Mouse (Mus musculus) cerebellum, adult 2 months (tissue): ENCODE results near the gene Gnao1. TPM values are rescaled to one million over a fixed set of nuclear protein-coding genes. Genes with fewer than 3 reads are reported as not detected.

Experiments used
- DNase-seq, 2 experiments: peaks; one replicate each; pipeline ENCODE4 v3.0.0; 2021
- H3K27ac ChIP-seq: fragments of 200-500 bp; 2 replicates; pipeline ENCODE4 v1.5.1; 2012; ENCODE audit warnings: low read length, control low read depth, inconsistent platforms; ENCODE audit not compliant: insufficient read depth
- H3K27me3 ChIP-seq: fragments of 200-500 bp; 2 replicates; pipeline ENCODE4 v1.6.1; 2012; ENCODE audit warnings: inconsistent platforms, mild to moderate bottlenecking, low read length, moderate library complexity; ENCODE audit not compliant: control insufficient read depth, insufficient read depth
- H3K4me1 ChIP-seq: fragments of 200-500 bp; 2 replicates; pipeline ENCODE4 v1.6.1; 2011; ENCODE audit warnings: low read length; ENCODE audit not compliant: control insufficient read depth, insufficient read depth
- H3K4me3 ChIP-seq: fragments of 200-500 bp; replicated peaks from 2 replicates; pipeline ENCODE3; 2011; ENCODE audit warnings: mild to moderate bottlenecking, low read depth, low read length, control low read depth; ENCODE audit not compliant: insufficient read depth
- CTCF ChIP-seq: fragments of 200-500 bp; IDR thresholded peaks from 2 replicates; pipeline ENCODE4 v1.5.1; 2011; ENCODE audit warnings: low read depth, mild to moderate bottlenecking, control low read depth, low read length, moderate library complexity, borderline replicate concordance; ENCODE audit not compliant: insufficient read depth
- POLR2A ChIP-seq: fragments of 200-500 bp; IDR thresholded peaks from 2 replicates; pipeline ENCODE4 v1.6.1; 2011; ENCODE audit warnings: low read length, control low read depth, borderline replicate concordance; ENCODE audit not compliant: insufficient read depth
- WGBS: fragments of 180-500 bp; shearing (Covaris S2); methylation state at CpG from one replicate; pipeline ENCODE4 v1.1.7; 2018; 5-methylcytosine and 5-hydroxymethylcytosine counted together
- polyA plus RNA-seq: library from polyadenylated mRNA; depleted of rRNA; stranded (reverse); fragments of >200 nt; gene quantifications from 2 replicates; pipeline ENCODE4 v1.2.3, GENCODE M21; 2012

Gene Gnao1
- polyA plus RNA-seq, 1 experiment, result 345 TPM

DNA sequence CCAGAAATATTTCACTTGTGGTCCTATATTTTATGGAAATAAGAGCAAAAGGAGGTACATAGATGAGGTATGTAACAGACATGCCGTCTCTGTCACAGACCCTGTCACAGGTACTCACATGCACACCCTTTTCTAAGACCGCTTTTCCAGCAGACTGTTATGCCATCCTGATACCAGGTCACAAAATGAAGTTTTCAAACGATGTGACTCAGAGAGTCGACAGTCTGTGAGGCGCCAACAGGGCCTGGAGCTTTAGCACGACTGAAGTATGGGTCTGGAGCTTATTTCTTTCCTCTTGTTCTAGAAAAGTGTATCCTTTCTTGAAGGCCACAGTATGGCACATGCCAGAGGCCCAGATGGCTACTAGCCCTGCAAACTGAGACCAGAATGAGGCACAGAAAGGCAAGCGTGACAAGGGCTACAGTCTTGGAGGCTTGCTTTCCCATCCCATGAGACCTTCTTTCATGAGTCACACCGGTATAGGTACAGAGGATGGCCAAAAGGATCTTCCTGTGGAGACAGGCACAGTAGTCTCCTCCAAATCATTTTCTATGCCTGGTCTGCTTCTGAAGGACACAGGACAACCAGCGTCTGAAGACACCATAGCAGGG is 43.2 kb downstream of the Gnao1 start:
- DNase-seq, result peak in 1 of 2 experiments; percentile 60
- Histone ChIP-seq H3K27me3 (no peaks in the 10 kb centered on the region), H3K27ac (peak overlapping the region; percentile 51), H3K4me1 (peaks cover 39% of the 10 kb centered on the region), H3K4me3 (no peak overlapping the region)
- TF ChIP-seq POLR2A (no peak), CTCF (no peak)
- 39% methylated on average over 9 of the region's 9 CpGs for WGBS

GRCm38 (mm10) chr8:93854676-93855075 is 44.9 kb downstream of the Gnao1 start:
- Histone ChIP-seq H3K27ac (peak overlapping the region; percentile 68; the same call in 1 of the 2 replicates), H3K4me1 (peaks cover 38% of the 10 kb centered on the region), H3K27me3 (no peaks in the 10 kb centered on the region), H3K4me3 (no peak overlapping the region)
- no peak for DNase-seq
- no peak for TF ChIP-seq POLR2A
- no peak for TF ChIP-seq CTCF
- WGBS, result 66% methylated on average over 5 of the region's 5 CpGs

GRCm38 (mm10) chr8:93855272-93855671 is 45.5 kb downstream of the Gnao1 start:
- H3K27ac ChIP-seq, result peak overlapping the region; percentile 68; the same call in 1 of the 2 replicates
- WGBS, result 35% methylated on average over 4 of the region's 4 CpGs

GRCm38 (mm10) chr8:93857144-93857543 is 47.4 kb downstream of the Gnao1 start:
- DNase-seq, result peak in 1 of 2 experiments; percentile 52
- Histone ChIP-seq H3K27me3 (no peaks in the 10 kb centered on the region), H3K27ac (0 out of 2 replicates have a peak overlapping the region, but pooled peaks have one; percentile 22), H3K4me1 (peaks cover 57% of the 10 kb centered on the region), H3K4me3 (no peak overlapping the region)
- WGBS, result 24% methylated on average over 4 of the region's 4 CpGs
- no peak for TF ChIP-seq POLR2A
- no peak for TF ChIP-seq CTCF

More at GRCm38 (mm10) chr8:93855272-93855671, 45.5 kb downstream of the Gnao1 start:
- no peak for DNase-seq
- TF ChIP-seq POLR2A, result no peak
- TF ChIP-seq CTCF, result no peak
- Histone ChIP-seq H3K4me1 (peaks cover 44% of the 10 kb centered on the region), H3K27me3 (no peaks in the 10 kb centered on the region), H3K4me3 (no peak overlapping the region)

GRCm38 (mm10) chr8:93858286-93858685 is 48.5 kb downstream of the Gnao1 start:
- 18% methylated on average over 1 of the region's 1 CpGs for WGBS
- TF ChIP-seq POLR2A (no peak), CTCF (no peak)
- no peaks in the 10 kb centered on the region for H3K27me3 ChIP-seq
- DNase-seq, result no peak
- no peak overlapping the region for H3K27ac ChIP-seq
- H3K4me3 ChIP-seq, result no peak overlapping the region
- peaks cover 56% of the 10 kb centered on the region for H3K4me1 ChIP-seq

DNA sequence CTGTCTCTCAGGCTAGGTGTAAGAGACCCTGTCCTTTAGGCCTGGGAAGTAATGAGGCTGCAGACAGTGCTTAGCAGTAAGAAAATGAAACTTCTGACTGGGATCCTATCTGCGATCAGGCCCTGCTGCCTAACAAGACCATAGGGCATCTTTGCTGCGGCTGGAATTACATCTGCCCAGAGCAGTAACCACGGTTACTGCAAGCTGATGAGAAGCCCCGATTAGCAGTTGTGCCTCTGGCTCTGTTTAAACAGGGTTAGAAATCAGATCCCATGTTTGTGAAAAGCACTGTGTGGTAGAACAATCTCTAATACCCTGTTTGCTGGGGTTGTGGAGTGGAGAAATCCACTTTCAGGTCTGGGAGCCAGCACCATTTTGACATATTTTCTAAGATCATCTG is 50.3 kb downstream of the Gnao1 start:
- no peak for TF ChIP-seq POLR2A
- TF ChIP-seq CTCF, result no peak
- no peaks in the 10 kb centered on the region for H3K27me3 ChIP-seq
- H3K4me1 ChIP-seq, result peaks cover 60% of the 10 kb centered on the region
- no peak overlapping the region for H3K27ac ChIP-seq
- WGBS, result 49% methylated on average over 4 of the region's 4 CpGs
- DNase-seq, result no peak
- no peak overlapping the region for H3K4me3 ChIP-seq

GRCm38 (mm10) chr8:93864064-93864463 is 54.3 kb downstream of the Gnao1 start:
- 69% methylated on average over 7 of the region's 7 CpGs for WGBS
- TF ChIP-seq POLR2A (no peak), CTCF (no peak)
- H3K27me3 ChIP-seq, result no peaks in the 10 kb centered on the region
- no peak overlapping the region for H3K27ac ChIP-seq
- no peak overlapping the region for H3K4me3 ChIP-seq
- peaks cover 61% of the 10 kb centered on the region for H3K4me1 ChIP-seq
- DNase-seq, result no peak

GRCm38 (mm10) chr8:93866271-93866670 is 56.5 kb downstream of the Gnao1 start:
- 74% methylated on average over 7 of the region's 7 CpGs for WGBS
- TF ChIP-seq CTCF (no peak), POLR2A (no peak)
- 0 out of 2 replicates have a peak overlapping the region, but pooled peaks have one; percentile 5 for H3K27ac ChIP-seq
- H3K27me3 ChIP-seq, result no peaks in the 10 kb centered on the region
- H3K4me1 ChIP-seq, result peaks cover 46% of the 10 kb centered on the region
- no peak for DNase-seq
- no peak overlapping the region for H3K4me3 ChIP-seq
